Mouse (Mus musculus): ENCODE results near the gene Plekha6. TPM values are rescaled to one million over a fixed set of nuclear protein-coding genes. Genes with fewer than 3 reads are reported as not detected.
A peak's percentile ranks its signal among the peaks of the same experiment; 100 is the strongest.

Gene Plekha6
- polyA plus RNA-seq, 1 experiment from 2014 or later, result 1.6 TPM

DNA sequence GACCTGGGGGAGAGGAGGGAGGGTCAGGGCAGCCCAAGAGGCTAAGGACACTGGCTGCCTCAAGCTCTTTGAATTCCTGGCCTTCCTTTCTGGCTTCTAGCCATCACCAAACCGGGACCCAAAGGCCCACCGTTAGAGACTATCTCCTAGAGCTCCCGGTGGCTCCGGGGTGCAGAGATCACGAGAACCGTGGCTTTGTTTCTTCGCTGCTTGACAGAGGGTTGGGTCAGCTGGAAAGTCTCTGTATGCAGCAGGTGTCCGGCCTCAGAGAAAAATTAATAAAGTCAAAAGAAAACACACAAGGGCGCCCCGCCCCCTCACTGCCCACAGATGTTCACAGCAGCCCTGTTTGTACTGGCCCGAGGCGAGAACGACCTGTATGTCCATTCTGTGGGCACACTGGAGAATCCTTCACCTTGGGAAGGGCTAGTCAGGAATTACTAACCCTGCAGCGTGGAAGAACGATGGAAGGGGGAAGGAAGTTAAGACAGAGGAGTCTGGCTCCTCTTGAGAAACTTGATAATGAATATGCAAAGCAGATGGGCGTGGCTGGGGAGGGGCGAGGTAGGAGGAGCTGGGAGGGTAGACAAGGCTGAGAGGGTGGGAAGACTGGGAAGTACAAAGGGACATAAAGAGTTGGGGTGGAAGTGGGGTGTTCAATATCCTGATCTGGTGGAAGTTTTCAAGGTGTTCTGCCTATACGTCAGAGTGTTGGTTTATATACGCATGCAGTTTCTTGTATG lies 4.5 kb downstream of the Plekha6 start:
- ATAC-seq (ENCODE audit: insufficient number of reproducible peaks, insufficient read depth, low FRiP score, low TSS enrichment, low read depth), result no peak
- H3K27me3 ChIP-seq, result peaks cover 71% of the 10 kb centered on the region
- no peaks in the 10 kb centered on the region for H3K36me3 ChIP-seq
- 46% methylated on average over 19 of the region's 19 CpGs for WGBS
- H3K27ac ChIP-seq, result no peak overlapping the region
- no peaks in the 10 kb centered on the region for H3K9me3 ChIP-seq
- peaks cover 21% of the 10 kb centered on the region for H3K4me1 ChIP-seq (replicated peaks)
- no peak overlapping the region for H3K9ac ChIP-seq (replicated peaks)
- no peak overlapping the region for H3K4me3 ChIP-seq (replicated peaks)
- peak overlapping the region; percentile 36 for H3K4me2 ChIP-seq

DNA sequence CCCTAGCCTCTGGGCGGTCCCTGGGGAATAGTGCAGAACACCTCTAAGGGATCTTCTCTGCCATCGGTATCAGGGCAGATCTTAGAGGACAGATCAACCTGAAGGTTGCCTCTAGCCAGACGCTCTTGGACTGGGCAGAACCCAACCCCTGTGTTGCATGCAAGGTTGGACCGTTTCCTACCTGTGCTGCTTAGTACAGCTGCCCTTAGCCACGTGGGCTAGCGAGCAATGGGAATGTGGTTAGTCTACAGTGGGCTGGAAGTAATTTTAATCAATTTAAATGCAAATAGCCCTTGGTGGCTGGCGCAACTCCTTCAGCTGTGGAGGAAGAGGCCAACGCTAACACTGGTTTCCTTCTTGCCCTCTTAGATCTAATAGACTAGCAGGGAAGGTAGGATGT lies 6.2 kb downstream of the Plekha6 start:
- Histone ChIP-seq H3K27ac (no peak overlapping the region), H3K4me2 (no peak overlapping the region), H3K27me3 (peaks cover 54% of the 10 kb centered on the region), H3K9me3 (no peaks in the 10 kb centered on the region), H3K4me3 (replicated peaks) (no peak overlapping the region), H3K36me3 (no peaks in the 10 kb centered on the region), H3K9ac (replicated peaks) (no peak overlapping the region), H3K4me1 (replicated peaks) (peaks cover 7% of the 10 kb centered on the region; the same call in 1 of the 2 replicates)
- WGBS, result 74% methylated on average over 8 of the region's 8 CpGs
- ATAC-seq (ENCODE audit: insufficient number of reproducible peaks, insufficient read depth, low FRiP score, low TSS enrichment, low read depth), result no peak

DNA sequence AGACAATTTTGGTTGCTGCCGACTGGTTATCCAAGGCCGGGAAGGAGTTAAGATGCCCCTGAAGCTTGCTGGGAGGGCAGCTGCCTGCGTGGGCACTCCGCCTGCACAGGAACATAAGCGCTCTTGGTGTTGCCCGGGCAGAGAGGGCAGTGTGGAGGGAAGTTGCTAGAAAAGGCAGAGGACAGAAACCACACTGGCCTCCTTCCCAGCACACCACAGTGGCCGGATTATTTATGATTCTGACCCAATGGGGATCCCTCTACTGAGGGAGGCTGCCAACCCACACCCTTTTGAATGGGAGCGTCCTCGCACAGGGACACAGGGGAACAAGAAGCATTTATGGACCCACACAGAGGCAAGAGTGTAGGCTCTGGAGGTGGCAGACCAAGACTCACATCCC lies 7.3 kb downstream of the Plekha6 start:
- Histone ChIP-seq H3K4me2 (no peak overlapping the region), H3K27ac (no peak overlapping the region), H3K9ac (replicated peaks) (no peak overlapping the region), H3K9me3 (no peaks in the 10 kb centered on the region), H3K4me1 (replicated peaks) (peaks cover 7% of the 10 kb centered on the region; the same call in 1 of the 2 replicates), H3K4me3 (replicated peaks) (no peak overlapping the region), H3K27me3 (peaks cover 45% of the 10 kb centered on the region), H3K36me3 (no peaks in the 10 kb centered on the region)
- WGBS, result 86% methylated on average over 9 of the region's 9 CpGs
- no peak for ATAC-seq (ENCODE audit: insufficient number of reproducible peaks, insufficient read depth, low FRiP score, low TSS enrichment, low read depth)

DNA sequence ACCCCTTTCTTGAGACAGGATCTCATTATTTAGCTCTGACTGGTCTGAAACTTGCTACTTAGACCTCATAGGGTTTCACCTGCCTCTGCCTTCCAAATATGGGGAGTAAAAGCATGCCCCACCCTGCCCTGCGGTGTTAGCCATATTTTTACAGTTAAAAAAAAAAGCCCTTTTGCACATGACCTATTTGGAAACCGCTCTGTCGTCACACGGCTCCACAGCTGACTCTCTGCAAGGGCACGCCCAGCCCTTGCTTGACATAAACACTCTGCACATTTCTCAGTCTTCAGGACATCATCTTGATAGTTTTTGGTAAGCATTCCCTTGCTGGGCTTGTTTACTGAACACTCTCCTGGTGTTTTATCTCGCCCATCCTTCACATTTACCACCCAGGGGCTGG lies 11.1 kb downstream of the Plekha6 start:
- Histone ChIP-seq H3K36me3 (no peaks in the 10 kb centered on the region), H3K9ac (replicated peaks) (no peak overlapping the region), H3K4me2 (no peak overlapping the region), H3K27ac (no peak overlapping the region), H3K4me3 (replicated peaks) (no peak overlapping the region), H3K4me1 (replicated peaks) (no peaks in the 10 kb centered on the region), H3K9me3 (no peaks in the 10 kb centered on the region), H3K27me3 (peaks cover 34% of the 10 kb centered on the region)
- 71% methylated on average over 6 of the region's 6 CpGs for WGBS
- no peak for ATAC-seq (ENCODE audit: insufficient number of reproducible peaks, insufficient read depth, low FRiP score, low TSS enrichment, low read depth)

DNA sequence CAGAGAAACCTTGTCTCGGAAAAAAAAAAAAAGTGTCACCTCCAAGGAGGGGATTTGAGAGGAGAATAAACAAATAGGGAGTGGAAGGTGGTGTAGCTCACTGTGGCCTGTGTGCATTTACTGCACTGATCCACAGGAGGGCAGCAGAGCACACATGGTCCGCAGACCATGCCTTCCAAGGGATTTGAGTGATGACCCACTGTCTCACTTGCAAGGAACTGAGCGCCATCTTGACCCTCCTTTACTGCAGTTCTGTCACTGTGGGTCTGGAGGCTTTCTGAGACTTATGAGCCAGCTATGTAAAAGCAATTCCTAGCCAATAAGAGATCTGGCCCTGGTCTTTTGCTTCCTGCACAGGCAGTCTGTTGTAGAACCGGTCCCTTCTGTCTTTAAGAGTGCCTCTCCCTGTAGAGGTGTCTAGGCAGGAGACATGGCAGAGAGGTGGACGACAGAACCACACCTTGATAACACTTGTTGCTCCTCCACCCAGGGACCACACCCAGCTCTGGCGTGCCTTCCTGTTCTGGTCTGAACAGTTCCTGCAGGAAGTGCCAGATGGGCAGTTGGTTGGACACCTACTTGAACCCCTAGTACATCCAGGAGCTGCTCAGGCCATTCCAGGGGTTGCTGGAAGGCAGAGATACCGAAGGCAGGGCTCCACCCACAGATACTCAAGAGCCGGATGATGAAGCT lies 13.6 kb downstream of the Plekha6 start:
- H3K27ac ChIP-seq, result no peak overlapping the region
- no peak for ATAC-seq (ENCODE audit: insufficient number of reproducible peaks, insufficient read depth, low FRiP score, low TSS enrichment, low read depth)
- H3K4me1 ChIP-seq (replicated peaks), result peaks cover 14% of the 10 kb centered on the region
- H3K9me3 ChIP-seq, result no peaks in the 10 kb centered on the region
- no peak overlapping the region for H3K9ac ChIP-seq (replicated peaks)
- whole genome bisulfite sequencing, result 53% methylated on average over 8 of the region's 8 CpGs
- no peaks in the 10 kb centered on the region for H3K36me3 ChIP-seq
- no peak overlapping the region for H3K4me2 ChIP-seq
- peaks cover 33% of the 10 kb centered on the region for H3K27me3 ChIP-seq
- no peak overlapping the region for H3K4me3 ChIP-seq (replicated peaks)

DNA sequence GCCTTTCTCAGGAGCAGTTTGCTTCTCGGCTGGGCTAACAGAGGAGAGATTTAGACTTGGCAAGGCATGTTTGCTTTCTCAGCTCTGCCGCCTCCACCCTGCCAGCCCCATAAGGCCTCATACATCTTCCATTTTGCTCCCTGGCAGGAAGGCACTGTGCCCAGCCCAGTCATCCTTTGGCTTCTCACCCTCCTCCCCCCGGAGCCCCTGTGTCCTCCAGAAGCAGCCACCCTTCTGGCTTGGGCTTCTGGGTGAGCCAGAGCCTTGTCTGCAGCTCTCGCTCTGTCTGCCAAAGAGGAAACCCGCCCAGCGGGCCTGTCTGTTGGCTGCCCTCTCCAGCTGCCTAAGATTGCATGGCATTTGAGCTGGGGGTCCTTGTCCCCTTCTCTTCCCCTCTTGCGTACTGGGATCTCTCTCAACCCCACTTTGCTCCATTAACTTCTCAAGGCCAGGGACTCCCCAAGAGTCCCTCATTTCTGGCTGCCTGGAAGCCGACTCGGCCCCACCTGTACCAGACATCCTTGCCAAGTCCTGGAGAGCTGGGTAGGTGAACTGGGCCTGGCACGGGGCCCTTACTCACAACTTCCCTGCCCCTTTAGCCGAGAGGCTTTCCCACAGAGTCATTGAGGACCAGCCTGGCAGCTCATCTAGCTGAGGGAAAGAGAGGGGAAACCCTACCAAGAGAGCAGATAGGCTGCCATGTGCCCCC lies 14.9 kb downstream of the Plekha6 start:
- Histone ChIP-seq H3K9ac (replicated peaks) (no peak overlapping the region), H3K4me3 (replicated peaks) (no peak overlapping the region), H3K9me3 (no peaks in the 10 kb centered on the region), H3K27me3 (peaks cover 45% of the 10 kb centered on the region), H3K36me3 (no peaks in the 10 kb centered on the region), H3K4me2 (no peak overlapping the region), H3K4me1 (replicated peaks) (peaks cover 24% of the 10 kb centered on the region), H3K27ac (no peak overlapping the region)
- ATAC-seq (ENCODE audit: insufficient number of reproducible peaks, insufficient read depth, low FRiP score, low TSS enrichment, low read depth), result no peak
- 80% methylated on average over 11 of the region's 11 CpGs for WGBS

DNA sequence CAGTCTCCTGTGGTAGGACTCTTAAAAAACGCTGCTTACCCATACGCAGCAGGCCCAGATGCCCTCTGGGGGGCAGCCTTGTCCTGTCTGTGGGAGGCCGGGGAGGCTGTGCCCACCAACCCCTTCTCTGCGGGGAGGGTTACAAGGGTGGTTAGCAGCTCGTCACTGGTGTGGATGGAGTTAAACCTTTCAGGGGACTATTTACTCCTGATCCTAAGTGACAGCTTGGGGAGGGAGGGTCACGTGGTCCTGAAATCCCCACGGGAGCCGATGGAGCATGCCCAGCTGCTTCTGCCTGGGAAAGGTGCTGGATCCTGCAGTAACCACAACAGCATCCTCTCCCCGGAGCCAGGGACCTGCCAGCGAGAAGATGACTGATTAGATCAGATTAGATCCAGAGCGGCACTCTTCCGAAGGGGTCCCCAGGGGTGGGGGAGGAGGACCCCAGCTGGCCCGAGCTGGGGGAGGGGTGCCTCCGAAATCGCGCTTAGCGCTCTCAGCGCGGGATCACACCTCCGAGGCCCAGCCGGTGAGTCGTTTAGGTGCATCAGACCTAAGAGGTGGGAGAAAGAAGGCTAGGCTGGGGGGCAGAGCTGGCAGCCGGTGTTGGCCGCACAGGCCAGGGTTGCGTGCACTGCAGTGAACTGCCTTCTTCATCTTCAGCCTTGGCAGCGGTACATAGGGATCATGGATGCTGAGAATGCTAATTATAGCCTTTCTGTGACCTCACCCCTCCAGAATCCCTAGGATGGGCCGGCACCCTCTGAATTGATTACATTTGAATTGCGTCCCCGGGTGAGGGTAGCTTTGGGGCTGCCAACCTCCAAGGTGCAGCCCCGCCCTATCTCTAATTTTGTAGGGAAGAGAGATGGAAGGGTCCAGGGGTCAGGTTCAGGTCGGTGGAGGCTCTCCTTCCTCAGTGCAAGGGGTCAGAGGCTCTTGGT lies 17.3 kb downstream of the Plekha6 start:
- Histone ChIP-seq H3K4me2 (peak overlapping the region; percentile 82), H3K36me3 (no peaks in the 10 kb centered on the region), H3K9ac (replicated peaks) (peak overlapping the region; percentile 60), H3K9me3 (no peaks in the 10 kb centered on the region), H3K4me1 (replicated peaks) (peaks cover 24% of the 10 kb centered on the region), H3K27me3 (peaks cover 44% of the 10 kb centered on the region), H3K4me3 (replicated peaks) (peak overlapping the region; percentile 41), H3K27ac (no peak overlapping the region)
- WGBS, result under 1% methylated on average over 31 of the region's 31 CpGs
- ATAC-seq (ENCODE audit: insufficient number of reproducible peaks, insufficient read depth, low FRiP score, low TSS enrichment, low read depth), result peak; percentile 56

DNA sequence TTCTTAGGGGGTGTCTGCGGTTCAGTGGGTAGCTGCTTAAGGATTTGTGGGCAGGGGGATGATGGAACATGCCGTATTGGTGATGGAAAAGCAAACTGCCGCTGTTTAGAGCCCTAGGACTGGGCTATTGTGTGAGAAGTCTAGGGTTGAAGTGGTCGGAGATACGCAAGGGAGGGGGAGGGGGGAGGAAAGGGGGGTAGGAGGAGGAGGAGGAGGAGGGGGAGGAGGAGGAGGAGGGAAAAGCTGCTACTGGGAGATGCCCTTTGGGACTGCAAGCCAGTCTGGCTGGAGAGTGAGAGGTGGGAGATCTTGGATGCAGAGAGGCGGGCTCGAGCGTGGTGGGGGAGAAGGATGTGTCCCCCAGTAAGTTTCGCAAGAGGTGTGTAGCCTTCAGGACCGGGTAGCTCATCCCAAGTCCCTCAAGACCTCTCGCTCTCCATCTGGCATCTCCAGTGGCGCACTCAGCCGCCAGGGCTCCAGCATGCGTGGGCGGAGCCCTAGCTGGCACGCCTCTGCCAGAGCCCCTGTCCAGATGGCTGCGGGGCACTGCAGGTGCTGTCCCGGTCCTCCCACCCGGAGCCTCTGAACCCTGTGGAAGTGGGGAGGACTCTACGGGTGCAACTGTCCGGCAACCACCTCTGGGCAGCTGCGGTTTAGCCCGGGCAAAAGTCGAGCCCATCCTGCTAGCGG lies 18.2 kb downstream of the Plekha6 start:
- ATAC-seq (ENCODE audit: insufficient number of reproducible peaks, insufficient read depth, low FRiP score, low TSS enrichment, low read depth), result peak; percentile 53; the same call in 1 of the 2 replicates
- Histone ChIP-seq H3K9me3 (no peaks in the 10 kb centered on the region), H3K27ac (no peak overlapping the region), H3K36me3 (no peaks in the 10 kb centered on the region), H3K4me3 (replicated peaks) (peak overlapping the region; percentile 41), H3K4me2 (peak overlapping the region; percentile 82), H3K27me3 (peaks cover 41% of the 10 kb centered on the region), H3K4me1 (replicated peaks) (peaks cover 24% of the 10 kb centered on the region), H3K9ac (replicated peaks) (no peak overlapping the region)
- 0% methylated on average over 22 of the region's 25 CpGs for WGBS

DNA sequence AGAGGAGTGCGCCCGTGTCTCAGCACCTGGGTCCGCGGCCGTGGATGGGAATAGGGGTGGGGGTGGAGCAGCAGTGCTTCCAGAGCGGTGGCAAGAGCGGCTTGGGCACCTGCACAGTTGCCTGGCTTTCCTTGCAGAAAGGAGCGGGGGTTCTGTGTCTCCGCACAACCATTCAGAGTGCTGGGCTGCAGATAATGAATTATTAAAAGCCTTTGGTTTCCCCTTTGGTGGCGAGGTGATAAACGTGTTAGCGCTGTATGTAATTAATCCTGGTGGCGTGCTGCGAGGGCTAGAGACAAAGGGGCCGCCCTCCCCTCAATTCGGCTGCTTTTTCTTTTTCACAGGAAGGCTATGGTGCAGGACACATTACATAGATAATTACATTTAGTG lies 18.7 kb downstream of the Plekha6 start:
- H3K4me2 ChIP-seq, result peak overlapping the region; percentile 82
- peak overlapping the region; percentile 41 for H3K4me3 ChIP-seq (replicated peaks)
- ATAC-seq (ENCODE audit: insufficient number of reproducible peaks, insufficient read depth, low FRiP score, low TSS enrichment, low read depth), result no peak
- 0 out of 2 replicates have a peak overlapping the region, but pooled peaks have one; percentile 51 for H3K27ac ChIP-seq
- peaks cover 28% of the 10 kb centered on the region for H3K4me1 ChIP-seq (replicated peaks)
- under 1% methylated on average over 16 of the region's 16 CpGs for WGBS
- no peaks in the 10 kb centered on the region for H3K9me3 ChIP-seq
- H3K9ac ChIP-seq (replicated peaks), result no peak overlapping the region; the same call in 1 of the 2 replicates
- no peaks in the 10 kb centered on the region for H3K36me3 ChIP-seq
- H3K27me3 ChIP-seq, result peaks cover 41% of the 10 kb centered on the region

All from limb, embryonic 12.5 days (tissue).